ENCODE assay signal across 21 mouse cellular contexts in genomic region chr1:93289678-93290214, GRCm38 (mm10). TPM values are rescaled to one million over a fixed set of nuclear protein-coding genes. Genes with fewer than 3 reads are reported as not detected.
DNase-seq lines count a peak whose midpoint lies in the region; ATAC-seq and TF ChIP-seq lines count a peak whose summit lies in the region.
"Had no signal": no experiment of that assay in that cellular context is flagged by ENCODE, and none has a peak within 500 bp of the region (broad histone marks: within the 10 kb centered on the region; RNA-seq: fewer than 3 reads in every experiment).

No protein-coding gene starts in this region.

- no peak overlapping the region for H3K9ac ChIP-seq in hindbrain, embryonic 11.5 days (ENCODE audit: low read depth, low read length)
- H3K9ac ChIP-seq: embryonic facial prominence, embryonic 15.5 days; forebrain, embryonic 12.5 days; heart, embryonic 12.5 days; lung, embryonic 14.5 days; neural tube, embryonic 12.5 days had no signal

- no peak overlapping the region for H3K27ac ChIP-seq in hindbrain, embryonic 11.5 days (ENCODE audit: low read depth, low read length)
- H3K27ac ChIP-seq: embryonic facial prominence, embryonic 15.5 days; forebrain, embryonic 12.5 days; macrophage; neural tube, embryonic 12.5 days had no signal

- ATAC-seq in granulocyte monocyte progenitor cell, adult 5-6 weeks (replicated peaks; ENCODE audit: poor library complexity, severe bottlenecking) = peak; percentile 57
- ATAC-seq in hindbrain, embryonic 11.5 days (ENCODE audit: low FRiP score) = no peak
- ATAC-seq: midbrain, embryonic 16.5 days had no signal

- no peak overlapping the region for H3K4me3 ChIP-seq in myocyte
- no peak overlapping the region for H3K4me3 ChIP-seq in hindbrain, embryonic 11.5 days (ENCODE audit: low read depth, low read length)
- H3K4me3 ChIP-seq: embryonic facial prominence, embryonic 15.5 days; forebrain, embryonic 12.5 days; heart, embryonic 12.5 days; neural tube, embryonic 12.5 days had no signal

- H3K27me3 ChIP-seq in myocyte (ENCODE audit: control insufficient read depth, insufficient read depth, insufficient read length) = no peaks in the 10 kb centered on the region
- no peaks in the 10 kb centered on the region for H3K27me3 ChIP-seq in hindbrain, embryonic 11.5 days (ENCODE audit: control insufficient read depth, insufficient read depth, low read length)
- H3K27me3 ChIP-seq: embryonic facial prominence, embryonic 15.5 days; forebrain, embryonic 12.5 days; heart, embryonic 12.5 days; neural tube, embryonic 12.5 days had no signal

- 73% methylated on average over 3 of the region's 3 CpGs for WGBS in hindbrain, embryonic 11.5 days

- H3K36me3 ChIP-seq in myocyte (ENCODE audit: control insufficient read depth, insufficient read depth) = no peaks in the 10 kb centered on the region
- H3K36me3 ChIP-seq in hindbrain, embryonic 11.5 days (ENCODE audit: control insufficient read depth, insufficient read depth, low read length) = no peaks in the 10 kb centered on the region
- H3K36me3 ChIP-seq: forebrain, embryonic 12.5 days; heart, embryonic 12.5 days; neural tube, embryonic 12.5 days had no signal

- H3ac ChIP-seq in myocyte (ENCODE audit: control insufficient read depth, insufficient read length) = no peak overlapping the region

- TF ChIP-seq POLR2A in myocyte (IDR thresholded peaks at IDR 0.05; ENCODE audit: insufficient read length, low read depth) = no peak

- H3K4me1 ChIP-seq in hindbrain, embryonic 11.5 days (replicated peaks; ENCODE audit: control insufficient read depth, insufficient read depth, low read length) = no peaks in the 10 kb centered on the region
- H3K4me1 ChIP-seq: embryonic facial prominence, embryonic 15.5 days; forebrain, embryonic 12.5 days; heart, embryonic 12.5 days; neural tube, embryonic 12.5 days had no signal

- no peaks in the 10 kb centered on the region for H3K9me3 ChIP-seq in hindbrain, embryonic 11.5 days (ENCODE audit: control insufficient read depth, low read length)
- H3K9me3 ChIP-seq: embryonic facial prominence, embryonic 15.5 days; forebrain, embryonic 12.5 days; heart, embryonic 12.5 days; neural tube, embryonic 12.5 days had no signal

- DNase-seq in 416B (ENCODE audit: low read depth) = peak; percentile 70
- DNase-seq in CD4-positive, CD25-positive, alpha-beta regulatory T cell, adult 2 months (ENCODE audit: low read depth, low spot score) = peak; percentile 30
- DNase-seq in spleen, postnatal 14 days (ENCODE audit: low spot score in 2 of 2) = no peak
- no peak for DNase-seq in layer of hippocampus, adult 18-20 months (ENCODE audit: low spot score in 2 of 2)
- DNase-seq in hindbrain, embryonic 11.5 days (ENCODE audit: low spot score) = no peak
- DNase-seq: adrenal gland, postnatal 36 days; cerebellum, adult 9-10 months; heart, postnatal 36 days; kidney, adult 9 months; kidney, postnatal 4 days; layer of hippocampus, postnatal 36 days; liver; lung, embryonic 14.5 days had no signal

- H3K4me2 ChIP-seq in myocyte (ENCODE audit: low read depth) = peak overlapping the region; percentile 21
- H3K4me2 ChIP-seq in hindbrain, embryonic 11.5 days (replicated peaks; ENCODE audit: low read depth, low read length) = no peak overlapping the region
- H3K4me2 ChIP-seq: embryonic facial prominence, embryonic 15.5 days; forebrain, embryonic 12.5 days; heart, embryonic 12.5 days; lung, embryonic 14.5 days; neural tube, embryonic 12.5 days had no signal

- no peaks in the 10 kb centered on the region for H3K79me2 ChIP-seq in myocyte (ENCODE audit: control insufficient read depth, insufficient read depth)

TF ChIP-seq in myocyte, 11 proteins besides CTCF, POLR2A, EP300 and RAD21:
- TF ChIP-seq MYOG (IDR thresholded peaks at IDR 0.05; ENCODE audit: control insufficient read depth in 1 of 3, insufficient read depth in 1 of 3, insufficient read length in 2 of 3, low read depth in 2 of 3) (peak in 1 of 3 experiments; percentile 19), MAX (IDR thresholded peaks at IDR 0.05; ENCODE audit: low read depth) (no peak), CEBPB (IDR thresholded peaks at IDR 0.05; ENCODE audit: insufficient read depth, poor library complexity, severe bottlenecking) (no peak), POLR2AphosphoS2 (IDR thresholded peaks at IDR 0.05; ENCODE audit: insufficient read length, low read depth) (no peak), MYOD1 (IDR thresholded peaks at IDR 0.05; ENCODE audit: control insufficient read depth in 1 of 3, insufficient read length in 2 of 3, low read depth in 2 of 3) (peak in 1 of 3 experiments; percentile 13)

RNA-seq across cellular contexts. Expression of gene Mterf4, which starts 16.0 kb away (rescaled TPM):
- 15.1 and 19.0 TPM in 2 replicates for total RNA-seq in granulocyte monocyte progenitor cell, adult 5-6 weeks (2014; fragmentation: Nextera tagmentation)
- total RNA-seq in granulocyte monocyte progenitor cell, adult 5-6 weeks (2017) = 13.3 and 22.9 TPM in 2 replicates
- polyA plus RNA-seq in myocyte (2012; fragmentation: generic; extraction: Trizol) = 16.5 TPM
- total RNA-seq in layer of hippocampus, adult 18-20 months (2021) = 10 to 100 TPM; 19.1 TPM
- 33.0 and 35.3 TPM in 2 replicates for polyA plus RNA-seq in hindbrain, embryonic 11.5 days (2014; fragmentation: Nextera tagmentation; extraction: Ambion mirVana)

RNA-seq across cellular contexts. Expression of gene Ppp1r7, which starts 52.9 kb away (rescaled TPM):
- 8.1 and 40.0 TPM in 2 replicates for total RNA-seq in granulocyte monocyte progenitor cell, adult 5-6 weeks (2014; fragmentation: Nextera tagmentation)
- total RNA-seq in granulocyte monocyte progenitor cell, adult 5-6 weeks (2017) = 21.3 and 29.2 TPM in 2 replicates
- polyA plus RNA-seq in myocyte (2012; fragmentation: generic; extraction: Trizol) = 22.9 TPM
- total RNA-seq in layer of hippocampus, adult 18-20 months (2021) = 10 to 100 TPM; 64.8 to 77.8 TPM
- polyA plus RNA-seq in hindbrain, embryonic 11.5 days (2014; fragmentation: Nextera tagmentation; extraction: Ambion mirVana) = 79.4 and 89.3 TPM in 2 replicates

RNA-seq across cellular contexts. Expression of gene Pask, which starts 53.5 kb away (rescaled TPM):
- total RNA-seq in granulocyte monocyte progenitor cell, adult 5-6 weeks (2014; fragmentation: Nextera tagmentation) = 12.7 and 22.0 TPM in 2 replicates
- 10.0 and 13.1 TPM in 2 replicates for total RNA-seq in granulocyte monocyte progenitor cell, adult 5-6 weeks (2017)
- 2.7 TPM for polyA plus RNA-seq in myocyte (2012; fragmentation: generic; extraction: Trizol)
- 1 to 10 TPM; 3.5 to 6.8 TPM for total RNA-seq in layer of hippocampus, adult 18-20 months (2021)
- 12.1 and 12.2 TPM in 2 replicates for polyA plus RNA-seq in hindbrain, embryonic 11.5 days (2014; fragmentation: Nextera tagmentation; extraction: Ambion mirVana)

RNA-seq across cellular contexts. Expression of gene Sned1, which starts 54.1 kb away (rescaled TPM):
- total RNA-seq in granulocyte monocyte progenitor cell, adult 5-6 weeks (2014; fragmentation: Nextera tagmentation) = 0.30 and 0.70 TPM in 2 replicates
- total RNA-seq in granulocyte monocyte progenitor cell, adult 5-6 weeks (2017) = 0.05 and 0.13 TPM in 2 replicates
- polyA plus RNA-seq in myocyte (2012; fragmentation: generic; extraction: Trizol) = 0.20 TPM
- 1 to 10 TPM; 4.8 to 6.1 TPM for total RNA-seq in layer of hippocampus, adult 18-20 months (2021)
- polyA plus RNA-seq in hindbrain, embryonic 11.5 days (2014; fragmentation: Nextera tagmentation; extraction: Ambion mirVana) = 1.5 and 4.0 TPM in 2 replicates

Comparison
In these comparisons a context has a peak if more than half of its experiments do, and no peak if none do; other contexts are left out.
1. DNase-seq: peak in 416B (single experiment) and CD4-positive, CD25-positive, alpha-beta regulatory T cell, adult 2 months (single experiment); none in spleen, postnatal 14 days (0 of 2), layer of hippocampus, adult 18-20 months (0 of 2) and hindbrain, embryonic 11.5 days (single experiment).